20 mouse cellular contexts compared by ENCODE assay signal in genomic region chr1:106523741-106524140, GRCm38 (mm10).
DNase-seq lines count a peak whose midpoint lies in the region; ATAC-seq lines count a peak whose summit lies in the region.
"Had no signal": no experiment of that assay in that cellular context is flagged by ENCODE, and none has a peak within 500 bp of the region (broad histone marks: within the 10 kb centered on the region; RNA-seq: fewer than 3 reads in every experiment).

No protein-coding gene starts in this region.

- no peak overlapping the region for H3K4me2 ChIP-seq in lung, embryonic 15.5 days
- no peak overlapping the region for H3K4me2 ChIP-seq in hindbrain, embryonic 14.5 days (replicated peaks)
- H3K4me2 ChIP-seq: embryonic facial prominence, embryonic 13.5 days; forebrain, embryonic 12.5 days; limb, embryonic 13.5 days; neural tube, embryonic 13.5 days had no signal

- no peaks in the 10 kb centered on the region for H3K36me3 ChIP-seq in lung, embryonic 15.5 days
- no peaks in the 10 kb centered on the region for H3K36me3 ChIP-seq in hindbrain, embryonic 14.5 days (replicated peaks; ENCODE audit: control insufficient read depth, insufficient read depth)
- H3K36me3 ChIP-seq: embryonic facial prominence, embryonic 13.5 days; forebrain, embryonic 12.5 days; limb, embryonic 13.5 days; neural tube, embryonic 13.5 days had no signal

- intact Hi-C loops in gastrocnemius, postnatal 14 days (cut with DNase I; ENCODE audit: low total_unique reads): loop anchor here (5.0 kb wide), 1 partner anchor 204 kb away; no protein-coding TSS in a partner anchor

- H3K27ac ChIP-seq in lung, embryonic 15.5 days: no peak overlapping the region
- H3K27ac ChIP-seq in hindbrain, embryonic 14.5 days: no peak overlapping the region
- H3K27ac ChIP-seq: forebrain, embryonic 12.5 days; limb, embryonic 13.5 days; neural tube, embryonic 13.5 days had no signal

- ATAC-seq in lung, embryonic 15.5 days (ENCODE audit: borderline replicate concordance, extremely low read depth, low FRiP score, low TSS enrichment): peak; percentile 77; the same call in 1 of the 2 replicates
- ATAC-seq in common myeloid progenitor, adult 5-6 weeks (replicated peaks; ENCODE audit: low read depth, poor library complexity, severe bottlenecking): peak; percentile 36
- no peak for ATAC-seq in hindbrain, embryonic 14.5 days (ENCODE audit: low FRiP score)

- DNase-seq in lung, adult 18-20 months: no peak
- peak; percentile 63 for DNase-seq in gastrocnemius, postnatal 14 days
- peak; percentile 17 for DNase-seq in lung, postnatal 36 days
- DNase-seq in left cerebral cortex, adult 11 months (ENCODE audit: low spot score): no peak
- no peak for DNase-seq in hindbrain, embryonic 14.5 days (ENCODE audit: low spot score)
- DNase-seq in thymus, adult 18-20 months: no peak
- DNase-seq: adrenal gland, postnatal 25 days; cerebellum, postnatal 14 days; kidney, adult 11 months; kidney, postnatal 4 days; layer of hippocampus, postnatal 36 days; retina, postnatal 1 day; spleen, adult 18-20 months; thymus, postnatal 4 days had no signal

- no peaks in the 10 kb centered on the region for H3K27me3 ChIP-seq in lung, embryonic 15.5 days
- H3K27me3 ChIP-seq in hindbrain, embryonic 14.5 days (ENCODE audit: control insufficient read depth, insufficient read depth, low read length): no peaks in the 10 kb centered on the region
- H3K27me3 ChIP-seq: embryonic facial prominence, embryonic 13.5 days; forebrain, embryonic 12.5 days; limb, embryonic 13.5 days; neural tube, embryonic 13.5 days had no signal

- H3K4me1 ChIP-seq in lung, embryonic 15.5 days: peaks cover 25% of the 10 kb centered on the region
- H3K4me1 ChIP-seq in hindbrain, embryonic 14.5 days (replicated peaks; ENCODE audit: control insufficient read depth, insufficient read depth, low read length): no peaks in the 10 kb centered on the region
- H3K4me1 ChIP-seq: embryonic facial prominence, embryonic 13.5 days; forebrain, embryonic 12.5 days had no signal

- H3K4me3 ChIP-seq in lung, embryonic 15.5 days: no peak overlapping the region
- H3K4me3 ChIP-seq in hindbrain, embryonic 14.5 days (replicated peaks; ENCODE audit: low read length): no peak overlapping the region
- H3K4me3 ChIP-seq: embryonic facial prominence, embryonic 13.5 days; forebrain, embryonic 12.5 days; limb, embryonic 13.5 days; neural tube, embryonic 13.5 days had no signal

- no peak overlapping the region for H3K9ac ChIP-seq in lung, embryonic 15.5 days
- H3K9ac ChIP-seq in hindbrain, embryonic 14.5 days: no peak overlapping the region
- H3K9ac ChIP-seq: embryonic facial prominence, embryonic 13.5 days; forebrain, embryonic 12.5 days; limb, embryonic 13.5 days; neural tube, embryonic 13.5 days had no signal

- H3K9me3 ChIP-seq in lung, embryonic 15.5 days: no peaks in the 10 kb centered on the region
- H3K9me3 ChIP-seq in hindbrain, embryonic 14.5 days (ENCODE audit: control insufficient read depth, low read length): no peaks in the 10 kb centered on the region
- H3K9me3 ChIP-seq: embryonic facial prominence, embryonic 13.5 days; forebrain, embryonic 12.5 days; limb, embryonic 13.5 days; neural tube, embryonic 13.5 days had no signal

- WGBS in lung, embryonic 15.5 days: 23% methylated on average over 6 of the region's 6 CpGs
- 85% methylated on average over 6 of the region's 6 CpGs for WGBS in hindbrain, embryonic 14.5 days

Comparison
In these comparisons a context has a peak if more than half of its experiments do, and no peak if none do; other contexts are left out.
1. DNase-seq: peak in gastrocnemius, postnatal 14 days (single experiment) and lung, postnatal 36 days (single experiment); none in lung, adult 18-20 months (0 of 2), left cerebral cortex, adult 11 months (single experiment), hindbrain, embryonic 14.5 days (single experiment) and thymus, adult 18-20 months (0 of 2).